Mouse (Mus musculus) skeletal muscle tissue, adult 2 months (tissue): ENCODE measurements at regions not wholly inside any gene's neighbourhood (a gene's known extent, or its start where the extent isn't known, plus 50 kb on each side); places are given as distances from the start of the nearest gene placed in this dataset.
"Not testable (repeated sequence)": the region's sequence is repeated elsewhere in the genome, so short reads cannot be mapped to it uniquely, and the experiment has no call there.

Experiments
- DNase-seq: peaks from one replicate; pipeline ENCODE4 v3.0.0-alpha.2; 2012; ENCODE audit warnings: low read depth, low spot score

DNA sequence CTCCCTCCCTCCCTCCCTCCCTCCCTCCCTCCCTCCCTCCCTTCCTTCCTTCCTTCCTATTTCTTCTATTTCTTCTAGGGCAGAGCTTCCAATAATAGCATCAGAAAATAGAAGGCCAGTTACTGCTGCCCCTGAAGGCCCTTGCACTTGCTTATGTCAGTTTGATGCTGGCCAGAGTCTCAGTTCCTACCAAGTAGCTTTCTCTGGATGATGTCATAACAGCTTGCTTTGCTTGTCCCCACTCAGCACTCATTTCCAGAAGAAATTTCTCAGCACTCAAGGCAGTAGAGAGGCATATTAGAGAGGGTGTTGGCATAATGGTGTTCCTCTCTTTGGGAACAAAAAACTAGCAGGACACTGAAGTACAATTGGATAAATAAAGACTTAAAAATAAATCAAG, 811.6 kb upstream of the 4930444P10Rik start:
- DNase-seq = no peak

DNA sequence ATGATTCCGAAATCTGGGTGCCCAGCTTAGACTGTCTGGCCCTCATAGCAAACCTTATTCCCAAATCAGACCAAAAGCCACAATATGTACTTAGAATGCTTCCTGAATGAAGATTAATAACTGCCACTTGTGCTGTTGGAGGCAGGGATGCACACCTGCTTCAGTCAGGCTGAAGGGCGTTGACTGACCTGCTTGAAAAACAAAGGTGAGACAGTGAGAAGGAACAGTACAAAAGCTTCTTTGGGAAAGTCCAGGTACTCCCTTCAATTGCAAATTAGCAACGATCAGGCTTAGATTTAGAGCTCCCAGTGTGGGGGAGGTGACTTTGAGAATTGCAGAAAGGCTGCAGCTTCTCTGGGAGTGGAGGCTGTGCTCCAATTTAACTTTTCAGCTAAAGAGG, 775.3 kb upstream of the 4930444P10Rik start:
- DNase-seq = not testable (repeated sequence)

DNA sequence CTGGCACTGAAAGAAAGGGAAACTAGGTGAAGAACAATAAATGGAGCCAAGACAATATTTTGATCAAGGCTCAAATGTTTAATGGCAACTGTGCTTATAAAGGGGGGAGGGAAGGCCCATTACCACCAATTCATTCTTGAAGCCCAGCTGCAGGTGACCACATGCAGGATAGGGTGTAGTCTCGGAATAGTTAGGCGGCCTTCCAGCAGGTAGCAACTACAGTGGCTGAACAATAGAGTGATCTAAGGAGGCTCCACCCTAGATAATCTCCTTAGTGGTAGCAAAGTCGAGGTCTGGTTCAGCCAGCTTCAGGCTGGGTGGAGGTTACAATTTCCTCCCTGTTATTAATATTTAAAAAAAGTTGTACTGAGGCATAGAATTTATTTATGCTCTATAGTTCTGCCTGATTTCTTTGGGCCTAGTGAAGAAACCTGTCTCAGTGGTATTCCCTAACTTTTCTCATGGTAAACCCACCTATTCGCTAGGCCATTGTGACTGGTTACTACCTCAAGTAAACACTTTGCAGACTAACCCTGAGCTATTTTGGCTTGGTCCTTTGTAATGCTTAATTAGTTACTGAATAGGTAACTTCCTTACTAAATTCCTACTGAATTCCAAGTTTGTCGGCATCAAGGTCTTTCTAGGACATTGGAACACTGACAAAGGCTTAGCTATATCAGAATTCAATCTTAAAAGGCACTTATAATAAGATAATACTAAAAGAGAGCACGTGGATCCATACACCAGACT, 774.1 kb upstream of the 4930444P10Rik start:
- not testable (repeated sequence) for DNase-seq

DNA sequence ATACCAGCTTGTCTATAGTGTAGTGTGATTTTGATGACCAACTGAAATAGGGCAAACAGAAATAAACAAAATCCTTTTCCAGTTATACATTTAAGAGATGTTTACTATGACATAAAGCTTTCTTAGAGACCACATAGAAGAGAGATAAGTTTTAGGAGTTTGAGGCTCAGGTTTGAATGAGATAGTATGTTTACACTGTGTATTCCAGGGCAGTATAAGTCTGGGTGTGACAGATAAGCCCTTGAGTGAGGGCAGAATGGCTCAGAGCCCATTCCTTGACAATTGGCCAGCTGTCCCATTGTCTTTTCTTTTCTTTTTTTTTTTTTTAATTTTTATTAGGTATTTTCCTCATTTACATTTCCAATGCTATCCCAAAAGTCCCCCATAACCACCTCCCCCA, 744.0 kb upstream of the 4930444P10Rik start:
- DNase-seq = no peak

DNA sequence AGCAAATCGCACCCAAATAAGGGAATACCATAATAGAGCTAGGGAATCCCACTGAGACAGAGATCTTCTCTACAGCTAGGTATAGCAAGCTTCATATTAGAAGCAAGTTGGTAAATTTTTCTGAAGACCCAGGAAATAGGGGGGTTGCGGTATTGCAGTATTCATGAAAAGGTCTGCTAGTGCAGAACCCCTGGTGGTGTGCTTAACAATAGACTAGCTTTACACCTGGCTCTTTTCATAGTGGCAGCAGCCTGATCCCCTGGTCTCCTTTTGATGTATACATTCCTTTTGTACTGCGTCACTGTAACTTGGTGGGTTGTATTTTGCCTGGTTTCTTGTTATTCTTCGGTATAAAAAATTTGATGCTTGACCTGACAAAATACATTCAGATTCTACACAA, 731.6 kb upstream of the 4930444P10Rik start:
- DNase-seq = not testable (repeated sequence)

DNA sequence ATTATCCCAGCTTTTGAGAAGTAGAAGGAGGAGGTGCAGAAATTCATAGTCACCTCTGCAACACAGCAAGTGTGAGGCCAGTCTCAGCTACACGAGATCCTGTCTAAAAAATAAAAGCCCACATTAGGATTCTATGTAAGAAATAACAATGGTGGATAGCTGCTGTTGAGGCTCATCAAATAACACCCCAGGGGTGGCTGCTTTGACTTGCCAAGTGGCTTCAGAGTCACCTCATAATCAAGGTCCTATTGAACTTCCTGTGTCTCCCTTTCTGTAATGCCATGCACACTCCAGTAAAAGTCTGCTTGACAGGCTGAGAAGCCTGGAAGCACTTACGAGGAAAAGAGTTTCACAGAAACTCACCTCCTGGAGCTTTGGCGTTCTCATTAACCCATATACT, 730.9 kb upstream of the 4930444P10Rik start:
- DNase-seq = no peak

DNA sequence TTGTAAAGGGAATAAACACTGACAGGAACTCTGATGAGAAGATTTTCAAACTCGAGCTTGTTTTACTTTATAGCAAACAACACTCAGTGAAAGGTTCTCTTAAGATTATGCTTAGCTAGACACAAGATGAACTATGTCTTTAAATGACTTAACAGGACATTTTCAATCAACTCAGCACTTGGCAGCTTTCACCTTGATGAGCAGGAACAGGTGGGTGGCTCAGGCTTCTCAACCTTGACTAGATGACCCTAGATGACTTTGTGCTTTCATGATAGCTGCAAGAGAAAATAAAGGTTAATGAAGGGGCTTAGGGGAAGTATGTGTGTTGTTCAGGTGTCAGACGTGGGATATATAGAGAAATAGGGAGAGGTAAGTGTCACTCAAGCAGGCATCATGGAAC, 728.1 kb upstream of the 4930444P10Rik start:
- DNase-seq = peak; percentile 84

DNA sequence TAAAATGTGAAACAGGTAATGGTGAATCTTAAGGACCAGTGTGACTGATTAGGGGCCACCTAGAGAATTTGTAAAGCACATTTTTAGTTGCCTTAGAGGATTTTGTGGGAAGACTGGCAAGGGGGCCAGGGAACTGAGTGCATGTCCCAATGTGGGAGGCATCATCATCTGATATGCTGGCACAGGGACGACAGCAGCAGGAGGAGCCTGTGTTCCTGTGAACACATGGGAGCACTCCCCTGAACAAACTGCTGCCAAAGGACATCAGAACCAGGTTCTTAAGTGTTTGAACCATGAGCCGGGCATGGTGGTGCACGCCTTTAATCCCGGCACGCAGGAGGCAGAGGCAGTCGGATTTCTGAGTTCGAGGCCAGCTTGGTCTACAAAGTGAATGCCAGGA, 723.4 kb upstream of the 4930444P10Rik start:
- DNase-seq = no peak

DNA sequence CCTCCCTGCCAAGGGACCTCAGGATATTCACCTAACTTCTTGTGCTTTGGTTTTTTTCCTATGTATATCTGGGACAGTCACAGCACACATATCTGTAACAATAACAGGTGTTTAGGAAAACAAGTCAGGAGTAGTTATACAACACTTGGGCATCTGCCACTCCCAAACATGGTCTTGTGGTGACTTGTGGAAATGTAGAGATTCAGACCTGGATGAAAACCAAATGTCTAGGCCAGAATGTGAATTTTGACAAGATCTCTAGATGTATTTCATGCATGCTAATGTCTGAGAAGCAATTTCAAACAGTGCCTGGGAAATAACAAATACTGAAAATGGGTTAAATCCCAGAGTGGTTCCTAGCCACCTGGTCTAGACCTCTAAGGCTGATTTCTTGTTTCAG, 722.6 kb upstream of the 4930444P10Rik start:
- no peak for DNase-seq

DNA sequence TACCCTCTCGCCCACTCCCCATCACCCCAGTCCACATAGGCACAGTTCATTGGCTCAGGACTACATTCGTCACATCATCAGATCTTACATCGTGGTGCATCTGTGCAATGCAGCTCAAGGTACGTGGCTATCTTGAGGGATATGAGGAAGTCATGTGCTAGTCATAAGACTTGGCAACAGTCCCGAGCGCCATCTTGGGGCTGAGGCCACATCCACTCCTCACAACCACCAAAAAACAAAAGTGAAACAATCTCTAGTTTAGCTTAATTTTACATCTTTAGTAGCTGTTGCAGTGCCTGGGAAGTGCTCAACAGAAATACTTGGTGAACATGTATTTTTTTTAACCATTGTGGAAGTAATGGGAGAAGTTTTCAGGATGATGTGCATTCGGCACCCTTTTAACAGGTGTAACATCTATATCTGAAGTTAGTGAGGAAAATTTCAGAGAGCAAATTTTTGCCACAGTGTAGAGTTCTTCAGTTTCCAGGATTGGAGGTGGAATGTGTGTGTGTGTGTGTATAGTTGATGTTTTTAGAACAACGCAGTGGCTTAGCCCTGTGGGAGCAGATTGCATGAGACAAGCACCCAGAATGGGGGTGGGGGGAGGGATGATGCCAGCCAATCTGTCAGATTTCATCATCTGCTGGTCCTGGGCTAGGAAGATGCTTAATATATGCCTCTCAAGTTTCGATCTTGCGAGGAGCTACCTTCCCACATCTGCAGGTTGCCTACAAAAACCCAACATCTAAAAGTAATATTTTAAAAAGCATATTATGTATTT, 716.4 kb upstream of the 4930444P10Rik start:
- DNase-seq = no peak

DNA sequence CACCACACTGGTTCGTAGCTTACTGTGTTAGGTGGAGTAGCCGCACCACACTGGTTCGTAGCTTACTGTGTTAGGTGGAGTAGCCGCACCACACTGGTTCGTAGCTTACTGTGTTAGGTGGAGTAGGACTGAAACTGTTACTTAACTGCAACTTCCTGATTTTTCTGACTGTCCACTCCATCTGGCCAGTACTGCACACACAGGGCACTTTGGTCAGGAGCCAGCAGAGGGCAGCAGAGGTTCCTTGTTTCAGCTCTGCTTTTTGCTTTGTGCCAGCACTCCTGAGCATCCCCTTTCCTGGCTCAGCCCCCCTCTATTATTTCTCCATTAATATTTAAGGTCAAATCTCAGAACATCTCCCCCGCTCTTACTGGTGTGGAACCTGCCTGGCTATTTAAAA, 705.2 kb upstream of the 4930444P10Rik start:
- DNase-seq = peak; percentile 62

DNA sequence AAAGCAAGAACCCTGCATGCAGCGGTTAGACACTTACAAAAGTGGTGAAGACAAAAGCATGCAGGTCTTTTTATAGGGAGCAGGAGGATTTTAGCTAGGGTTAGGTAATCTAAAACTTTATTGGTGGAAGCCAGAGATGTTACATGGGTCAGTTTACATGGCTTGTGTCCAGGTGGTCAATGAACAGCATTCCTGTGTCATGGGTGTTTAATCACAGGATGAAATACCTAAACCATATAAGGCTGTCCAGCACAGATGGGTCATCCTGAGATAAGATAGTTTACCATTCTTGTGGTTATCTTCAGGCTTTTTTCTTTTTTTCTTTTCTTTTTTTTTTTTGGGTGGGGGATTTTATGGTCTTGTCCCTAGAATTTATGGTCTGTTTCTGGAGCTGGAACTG, 703.3 kb upstream of the 4930444P10Rik start:
- no peak for DNase-seq

DNA sequence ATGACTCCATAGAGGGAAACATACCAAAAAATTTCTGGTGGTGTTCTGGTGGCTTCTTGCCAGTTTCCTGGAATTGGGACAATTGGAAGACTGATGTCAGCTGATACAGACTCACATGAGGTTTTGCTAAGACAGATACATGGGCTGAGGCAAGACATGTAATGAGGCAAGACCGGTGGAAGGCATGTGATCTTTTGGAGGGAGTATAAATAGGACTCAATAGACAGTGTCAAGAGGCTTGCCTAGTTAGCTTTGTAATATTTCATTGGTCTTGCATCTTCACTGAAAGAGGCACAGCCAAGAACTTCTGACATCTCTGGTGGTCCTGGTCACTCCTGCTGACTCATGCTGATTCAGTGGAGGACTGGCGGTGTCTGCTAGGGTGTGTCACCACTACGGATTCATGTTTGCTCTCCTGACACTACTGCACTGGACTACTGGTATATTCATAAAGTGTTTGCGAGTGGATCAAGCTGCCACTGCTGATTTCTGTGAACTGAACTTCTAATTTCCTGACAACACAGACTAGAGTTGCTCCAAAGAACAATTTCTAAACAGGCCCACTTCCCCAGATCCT, 697.7 kb upstream of the 4930444P10Rik start:
- DNase-seq = no peak

DNA sequence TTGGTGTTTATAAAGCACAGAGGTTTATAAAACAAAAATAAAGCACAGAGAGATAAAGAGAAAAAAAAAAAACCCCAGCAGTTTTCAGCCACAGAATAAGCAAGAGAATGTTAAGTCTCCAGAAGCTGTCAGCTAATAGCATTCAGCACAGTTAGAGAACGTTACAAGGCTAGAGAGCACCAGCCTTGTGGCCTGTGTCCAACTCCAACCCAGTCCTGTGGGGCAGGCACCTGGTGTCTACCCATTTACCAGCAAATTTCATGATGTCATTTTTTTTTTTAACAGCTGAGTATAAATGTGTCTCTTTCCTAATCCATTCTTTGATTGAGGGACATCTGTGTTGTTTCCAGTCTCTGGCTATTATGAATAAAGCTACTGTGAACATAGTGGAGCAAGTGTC, 686.7 kb upstream of the 4930444P10Rik start:
- DNase-seq = no peak

DNA sequence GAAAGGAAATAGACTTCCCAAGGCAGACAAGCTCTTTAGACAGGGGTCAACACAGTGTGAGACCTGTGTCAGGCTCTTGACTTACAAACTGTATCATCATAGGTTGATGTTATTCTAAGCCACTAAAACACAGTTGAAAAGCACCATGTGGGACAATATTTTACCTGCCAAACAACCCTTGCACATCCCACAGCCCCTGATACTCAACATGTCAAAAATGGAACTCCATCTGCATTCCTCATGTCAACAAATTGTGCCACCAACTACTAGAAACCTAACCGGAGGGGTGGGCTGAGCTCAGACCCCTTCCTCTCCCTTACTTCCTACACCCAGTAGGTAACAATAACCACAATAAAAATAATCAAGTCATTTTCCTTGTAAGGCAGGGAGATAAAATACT, 667.8 kb upstream of the 4930444P10Rik start:
- DNase-seq = no peak
